Mouse (Mus musculus) lung, postnatal 0 days (tissue): Measurements from ENCODE around the gene 3110018I06Rik. TPM values are rescaled to one million over a fixed set of nuclear protein-coding genes. Genes with fewer than 3 reads are reported as not detected.
A peak's percentile ranks its signal among the peaks of the same experiment; 100 is the strongest.

ENCODE experiments used
- ATAC-seq: fragments of 200-750 bp; cut with Nextera tagmentation; 2 replicates; pipeline ENCODE4 v1.8.0; 2017; ENCODE audit warnings: moderate library complexity
- DNase-seq: peaks from one replicate; pipeline ENCODE4 v3.0.0-alpha.2; 2016; ENCODE audit warnings: low spot score
- H3K27ac ChIP-seq: fragments of 300-500 bp; sonication (generic); 2 replicates; pipeline ENCODE4 v1.5.1; 2014; ENCODE audit warnings: antibody characterized with exemption, mild to moderate bottlenecking, low read length, mixed read lengths
- H3K27me3 ChIP-seq: fragments of 300-500 bp; sonication (generic); replicated peaks from 2 replicates; pipeline ENCODE4 v1.6.1; 2014; ENCODE audit warnings: low read length, mixed read lengths; ENCODE audit not compliant: insufficient read depth
- H3K36me3 ChIP-seq: fragments of 300-500 bp; sonication (generic); 2 replicates; pipeline ENCODE4 v1.6.1; 2014; ENCODE audit warnings: low read length, mixed read lengths; ENCODE audit not compliant: insufficient read depth
- H3K4me1 ChIP-seq: fragments of 300-500 bp; sonication (generic); 2 replicates; pipeline ENCODE4 v1.6.1; 2014; ENCODE audit warnings: antibody characterized with exemption, low read depth, low read length, mixed read lengths; ENCODE audit not compliant: insufficient read depth
- H3K4me2 ChIP-seq: fragments of 300-500 bp; sonication (generic); replicated peaks from 2 replicates; pipeline ENCODE4 v1.6.1; 2014; ENCODE audit warnings: low read depth, mild to moderate bottlenecking, low read length, moderate library complexity, mixed read lengths
- H3K4me3 ChIP-seq: fragments of 300-500 bp; sonication (generic); 2 replicates; pipeline ENCODE4 v1.5.1; 2014; ENCODE audit warnings: low read depth, low read length
- H3K9ac ChIP-seq: fragments of 300-500 bp; sonication (generic); replicated peaks from 2 replicates; pipeline ENCODE4 v1.6.1; 2014; ENCODE audit warnings: low read depth, mild to moderate bottlenecking
- H3K9me3 ChIP-seq: fragments of 300-500 bp; sonication (generic); 2 replicates; pipeline ENCODE4 v1.6.1; 2016; ENCODE audit warnings: low read length, mixed read lengths
- CTCF ChIP-seq: IDR thresholded peaks from 2 replicates; pipeline ENCODE4 v1.5.1; 2016; ENCODE audit warnings: antibody characterized with exemption, mild to moderate bottlenecking
- EP300 ChIP-seq: IDR thresholded peaks from 2 replicates; pipeline ENCODE4 v1.6.1; 2016; ENCODE audit warnings: antibody characterized with exemption, mild to moderate bottlenecking, control low read depth
- WGBS: fragments of 180-500 bp; shearing (Covaris S2); extraction: QIAGEN DNeasy Blood & Tissue Kit; methylation state at CpG from one replicate; pipeline ENCODE4 v1.1.7; 2014; 5-methylcytosine and 5-hydroxymethylcytosine counted together
- polyA plus RNA-seq: library from polyadenylated mRNA; unstranded; fragments of >200 nt; fragmentation: Nextera tagmentation; extraction: Ambion mirVana; gene quantifications from 2 replicates; pipeline ENCODE4 v1.2.1, GENCODE M21; 2015

The 3110018I06Rik gene
- not detected in 2 replicates for polyA plus RNA-seq

- Histone ChIP-seq H3K4me3 (no peak within 1 kb of the TSS), H3K36me3 (no peaks in the 10 kb centered on the region), H3K27me3 (no peaks in the 10 kb centered on the region), H3K9ac (no peak within 1 kb of the TSS), H3K9me3 (no peaks in the 10 kb centered on the region), H3K27ac (no peak within 1 kb of the TSS), H3K4me1 (no peaks in the 10 kb centered on the region), H3K4me2 (no peak within 1 kb of the TSS)
- no peak for DNase-seq
- WGBS = 73% methylated on average over 6 of the region's 6 CpGs
- ATAC-seq = no peak
- no peak for TF ChIP-seq EP300
- TF ChIP-seq CTCF = no peak
These were observed at the start of gene 3110018I06Rik for GRCm38 (mm10) chr12:107488371-107488770. TSS of gene 3110018I06Rik (plus strand) at chr12:107488632.

- Histone ChIP-seq H3K4me3 (no peak overlapping the region), H3K36me3 (no peaks in the 10 kb centered on the region), H3K9me3 (no peaks in the 10 kb centered on the region), H3K9ac (no peak overlapping the region), H3K4me1 (no peaks in the 10 kb centered on the region), H3K27ac (no peak overlapping the region), H3K4me2 (no peak overlapping the region), H3K27me3 (no peaks in the 10 kb centered on the region)
- no peak for TF ChIP-seq CTCF
- TF ChIP-seq EP300 = no peak
- no peak for DNase-seq
- 74% methylated on average over 7 of the region's 7 CpGs for WGBS
- no peak for ATAC-seq
These were observed 43.8 kb upstream of the 3110018I06Rik start for GRCm38 (mm10) chr12:107444681-107445080.

GRCm38 (mm10) chr12:107457835-107458234 is 30.6 kb upstream of the 3110018I06Rik start:
- Histone ChIP-seq H3K4me1 (no peaks in the 10 kb centered on the region), H3K36me3 (no peaks in the 10 kb centered on the region), H3K4me2 (no peak overlapping the region), H3K27ac (no peak overlapping the region), H3K4me3 (no peak overlapping the region), H3K9ac (no peak overlapping the region), H3K27me3 (no peaks in the 10 kb centered on the region), H3K9me3 (no peaks in the 10 kb centered on the region)
- ATAC-seq = no peak
- 56% methylated on average over 9 of the region's 9 CpGs for WGBS
- no peak for DNase-seq
- TF ChIP-seq EP300 = no peak
- TF ChIP-seq CTCF = no peak

- no peak overlapping the region for H3K4me3 ChIP-seq
- DNase-seq (peak; percentile 66), ATAC-seq (no peak)
- no peak for TF ChIP-seq CTCF
- TF ChIP-seq EP300 = no peak
- H3K9me3 ChIP-seq = no peaks in the 10 kb centered on the region
- H3K9ac ChIP-seq = no peak overlapping the region
- no peak overlapping the region for H3K4me2 ChIP-seq
- 8% methylated on average over 5 of the region's 5 CpGs for WGBS
- no peak overlapping the region for H3K27ac ChIP-seq
- no peaks in the 10 kb centered on the region for H3K4me1 ChIP-seq
- no peaks in the 10 kb centered on the region for H3K36me3 ChIP-seq
- H3K27me3 ChIP-seq = no peaks in the 10 kb centered on the region
These were observed 23.7 kb upstream of the 3110018I06Rik start for GRCm38 (mm10) chr12:107464731-107465130.

GRCm38 (mm10) chr12:107476441-107477291 is 11.8 kb upstream of the 3110018I06Rik start:
- Histone ChIP-seq H3K4me2 (no peak overlapping the region), H3K9ac (no peak overlapping the region), H3K27me3 (no peaks in the 10 kb centered on the region), H3K36me3 (no peaks in the 10 kb centered on the region), H3K4me3 (no peak overlapping the region), H3K27ac (no peak overlapping the region), H3K9me3 (no peaks in the 10 kb centered on the region), H3K4me1 (no peaks in the 10 kb centered on the region)
- DNase-seq (no peak), ATAC-seq (no peak)
- TF ChIP-seq CTCF = no peak
- TF ChIP-seq EP300 = no peak
- 65% methylated on average over 12 of the region's 12 CpGs for WGBS

- Histone ChIP-seq H3K9me3 (no peaks in the 10 kb centered on the region), H3K27ac (no peak overlapping the region), H3K36me3 (no peaks in the 10 kb centered on the region), H3K4me1 (no peaks in the 10 kb centered on the region), H3K4me2 (no peak overlapping the region), H3K27me3 (no peaks in the 10 kb centered on the region), H3K9ac (no peak overlapping the region), H3K4me3 (no peak overlapping the region)
- TF ChIP-seq CTCF (no peak), EP300 (no peak)
- ATAC-seq (no peak), DNase-seq (no peak)
- WGBS = 22% methylated on average over 3 of the region's 3 CpGs
These were observed 9.1 kb upstream of the 3110018I06Rik start for GRCm38 (mm10) chr12:107479350-107479749.
